Comparison of ENCODE assay signal across 8 mouse cellular contexts in genomic region chr16:31081891-31082290, GRCm38 (mm10). TPM values are rescaled to one million over a fixed set of nuclear protein-coding genes. Genes with fewer than 3 reads are reported as not detected.
DNase-seq lines count a peak whose midpoint lies in the region; ATAC-seq lines count a peak whose summit lies in the region.

No protein-coding gene starts in this region.

- no peaks in the 10 kb centered on the region for H3K9me3 ChIP-seq in hindbrain, embryonic 10.5 days
- no peaks in the 10 kb centered on the region for H3K9me3 ChIP-seq in hindbrain, embryonic 11.5 days (ENCODE audit: control insufficient read depth, low read length)
- no peaks in the 10 kb centered on the region for H3K9me3 ChIP-seq in forebrain, embryonic 10.5 days
- no peaks in the 10 kb centered on the region for H3K9me3 ChIP-seq in intestine, embryonic 15.5 days
- no peaks in the 10 kb centered on the region for H3K9me3 ChIP-seq in midbrain, embryonic 15.5 days

- no peak overlapping the region for H3K9ac ChIP-seq in hindbrain, embryonic 11.5 days (ENCODE audit: low read depth, low read length)
- H3K9ac ChIP-seq in intestine, embryonic 15.5 days, result no peak overlapping the region
- H3K9ac ChIP-seq in midbrain, embryonic 15.5 days, result no peak overlapping the region

- H3K27me3 ChIP-seq in hindbrain, embryonic 10.5 days (ENCODE audit: insufficient read depth, poor library complexity, severe bottlenecking), result no peaks in the 10 kb centered on the region
- no peaks in the 10 kb centered on the region for H3K27me3 ChIP-seq in hindbrain, embryonic 11.5 days (ENCODE audit: control insufficient read depth, insufficient read depth, low read length)
- no peaks in the 10 kb centered on the region for H3K27me3 ChIP-seq in forebrain, embryonic 10.5 days (ENCODE audit: poor library complexity, severe bottlenecking)
- no peaks in the 10 kb centered on the region for H3K27me3 ChIP-seq in intestine, embryonic 15.5 days (replicated peaks)
- no peaks in the 10 kb centered on the region for H3K27me3 ChIP-seq in midbrain, embryonic 15.5 days (replicated peaks)

- H3K36me3 ChIP-seq in hindbrain, embryonic 10.5 days, result peaks cover 6% of the 10 kb centered on the region; the same call in 1 of the 2 replicates
- no peaks in the 10 kb centered on the region for H3K36me3 ChIP-seq in hindbrain, embryonic 11.5 days (ENCODE audit: control insufficient read depth, insufficient read depth, low read length)
- H3K36me3 ChIP-seq in forebrain, embryonic 10.5 days (replicated peaks), result peaks cover 9% of the 10 kb centered on the region
- no peaks in the 10 kb centered on the region for H3K36me3 ChIP-seq in intestine, embryonic 15.5 days
- H3K36me3 ChIP-seq in midbrain, embryonic 15.5 days (replicated peaks), result no peaks in the 10 kb centered on the region

- no peak for DNase-seq in hindbrain, embryonic 10.5 days (ENCODE audit: low spot score)
- DNase-seq in hindbrain, embryonic 11.5 days (ENCODE audit: low spot score), result no peak
- no peak for DNase-seq in forebrain, embryonic 10.5 days (ENCODE audit: extremely low spot score, low spot score)
- no peak for DNase-seq in testis, postnatal 10 days (ENCODE audit: low spot score)
- no peak for DNase-seq in adrenal gland, adult (ENCODE audit: inconsistent age in 2 of 2, low spot score in 1 of 2)
- no peak for DNase-seq in c-Kit-positive CD71-positive TER-119-positive erythroid progenitor cells, embryonic 14.5 days (ENCODE audit: low spot score)

- WGBS in hindbrain, embryonic 10.5 days, result 71% methylated on average over 6 of the region's 6 CpGs
- WGBS in hindbrain, embryonic 11.5 days, result 76% methylated on average over 6 of the region's 6 CpGs
- 71% methylated on average over 6 of the region's 6 CpGs for WGBS in forebrain, embryonic 10.5 days
- 77% methylated on average over 6 of the region's 6 CpGs for WGBS in intestine, embryonic 15.5 days
- WGBS in midbrain, embryonic 15.5 days, result 64% methylated on average over 6 of the region's 6 CpGs

- peak overlapping the region; percentile 89; the same call in 1 of the 2 replicates for H3K27ac ChIP-seq in hindbrain, embryonic 10.5 days
- H3K27ac ChIP-seq in hindbrain, embryonic 11.5 days (ENCODE audit: low read depth, low read length), result no peak overlapping the region
- peak overlapping the region; percentile 93 for H3K27ac ChIP-seq in forebrain, embryonic 10.5 days
- H3K27ac ChIP-seq in intestine, embryonic 15.5 days, result no peak overlapping the region
- no peak overlapping the region for H3K27ac ChIP-seq in midbrain, embryonic 15.5 days

- peaks cover 26% of the 10 kb centered on the region for H3K4me1 ChIP-seq in hindbrain, embryonic 10.5 days (replicated peaks)
- 0 out of 2 replicates have a peak, but pooled peaks cover 2% of the 10 kb centered on the region for H3K4me1 ChIP-seq in hindbrain, embryonic 11.5 days (replicated peaks; ENCODE audit: control insufficient read depth, insufficient read depth, low read length)
- H3K4me1 ChIP-seq in forebrain, embryonic 10.5 days, result peaks cover 22% of the 10 kb centered on the region
- H3K4me1 ChIP-seq in intestine, embryonic 15.5 days (replicated peaks), result peaks cover 6% of the 10 kb centered on the region; the same call in 1 of the 2 replicates
- H3K4me1 ChIP-seq in midbrain, embryonic 15.5 days, result peaks cover 19% of the 10 kb centered on the region

- no peak for ATAC-seq in hindbrain, embryonic 11.5 days (ENCODE audit: low FRiP score)
- ATAC-seq in intestine, embryonic 15.5 days, result no peak
- ATAC-seq in midbrain, embryonic 15.5 days (replicated peaks), result no peak

- H3K4me2 ChIP-seq in hindbrain, embryonic 11.5 days (replicated peaks; ENCODE audit: low read depth, low read length), result no peak overlapping the region
- peak overlapping the region; percentile 97; the same call in 1 of the 2 replicates for H3K4me2 ChIP-seq in intestine, embryonic 15.5 days (replicated peaks)
- H3K4me2 ChIP-seq in midbrain, embryonic 15.5 days, result peak overlapping the region; percentile 87; the same call in 1 of the 2 replicates

- peak overlapping the region; percentile 80 for H3K4me3 ChIP-seq in hindbrain, embryonic 10.5 days
- H3K4me3 ChIP-seq in hindbrain, embryonic 11.5 days (ENCODE audit: low read depth, low read length), result no peak overlapping the region
- peak overlapping the region; percentile 76 for H3K4me3 ChIP-seq in forebrain, embryonic 10.5 days
- no peak overlapping the region for H3K4me3 ChIP-seq in intestine, embryonic 15.5 days (replicated peaks)
- no peak overlapping the region for H3K4me3 ChIP-seq in midbrain, embryonic 15.5 days

RNA-seq across cellular contexts. Expression of gene Xxylt1, which starts 0.7 kb away (rescaled TPM):
- 12.1 and 15.1 TPM in 2 replicates for polyA plus RNA-seq in hindbrain, embryonic 10.5 days (2016; fragmentation: Nextera tagmentation; extraction: Ambion mirVana)
- 11.3 and 11.6 TPM in 2 replicates for polyA plus RNA-seq in hindbrain, embryonic 11.5 days (2014; fragmentation: Nextera tagmentation; extraction: Ambion mirVana)
- 13.9 and 14.4 TPM in 2 replicates for polyA plus RNA-seq in forebrain, embryonic 10.5 days (2016; fragmentation: Nextera tagmentation; extraction: Ambion mirVana)
- polyA plus RNA-seq in intestine, embryonic 15.5 days (2015; fragmentation: Nextera tagmentation; extraction: Ambion mirVana), result 14.5 and 17.5 TPM in 2 replicates
- 11.9 and 12.5 TPM in 2 replicates for polyA plus RNA-seq in midbrain, embryonic 15.5 days (2015; fragmentation: Nextera tagmentation; extraction: Ambion mirVana)

Comparison
In these comparisons a context has a peak if more than half of its experiments do, and no peak if none do; other contexts are left out.
1. H3K27ac ChIP-seq: peak in hindbrain, embryonic 10.5 days (single experiment) and forebrain, embryonic 10.5 days (single experiment); none in hindbrain, embryonic 11.5 days (single experiment), intestine, embryonic 15.5 days (single experiment) and midbrain, embryonic 15.5 days (single experiment).
2. H3K4me3 ChIP-seq: peak in hindbrain, embryonic 10.5 days (single experiment) and forebrain, embryonic 10.5 days (single experiment); none in hindbrain, embryonic 11.5 days (single experiment), intestine, embryonic 15.5 days (single experiment) and midbrain, embryonic 15.5 days (single experiment).